ENCODE assay signal across 9 mouse cellular contexts in the genomic region with DNA sequence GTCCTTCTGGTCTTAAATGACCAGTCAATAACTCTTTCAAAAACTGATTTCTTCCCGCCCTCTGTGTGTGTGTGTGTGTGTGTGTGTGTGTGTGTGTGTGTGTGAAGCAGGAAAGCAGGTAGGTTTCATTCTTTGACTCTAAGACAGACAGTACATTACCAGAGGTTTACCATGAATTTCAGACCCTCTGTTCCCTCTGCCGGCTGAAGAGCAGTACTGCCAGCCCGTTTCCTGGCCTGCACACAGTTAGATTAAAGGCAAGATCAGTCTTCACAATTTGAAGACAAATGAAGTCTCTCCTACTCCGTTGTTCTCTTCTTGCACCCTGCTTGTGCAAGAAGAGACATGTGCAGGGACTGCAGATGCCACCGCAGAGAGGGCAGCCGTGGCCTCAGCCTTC.
DNase-seq lines count a peak whose midpoint lies in the region; ATAC-seq lines count a peak whose summit lies in the region.
"Had no signal": no experiment of that assay in that cellular context is flagged by ENCODE, and none has a peak within 500 bp of the region (broad histone marks: within the 10 kb centered on the region; RNA-seq: fewer than 3 reads in every experiment).

No protein-coding gene starts in this region.

- H3K4me2 ChIP-seq in heart, embryonic 15.5 days = no peak overlapping the region
- H3K4me2 ChIP-seq: neural tube, embryonic 12.5 days had no signal

- no peaks in the 10 kb centered on the region for H3K27me3 ChIP-seq in heart, embryonic 15.5 days
- H3K27me3 ChIP-seq: neural tube, embryonic 12.5 days had no signal

- H3K36me3 ChIP-seq in heart, embryonic 15.5 days = no peaks in the 10 kb centered on the region
- H3K36me3 ChIP-seq: neural tube, embryonic 12.5 days had no signal

- DNase-seq in heart, postnatal 4 days = no peak
- peak; percentile 45 to 58 for DNase-seq in right cerebral cortex, adult 2 months (ENCODE audit: low spot score in 2 of 2)
- DNase-seq in right cerebral cortex, postnatal 25 days = no peak
- peak; percentile 55 to 61 for DNase-seq in layer of hippocampus, postnatal 10 days (ENCODE audit: low spot score in 2 of 2)
- no peak for DNase-seq in spleen, postnatal 36 days (ENCODE audit: low spot score in 2 of 2)
- no peak for DNase-seq in testis, postnatal 10 days (ENCODE audit: low spot score)
- no peak for DNase-seq in spleen, postnatal 10 days (ENCODE audit: low spot score in 2 of 2)

- 0 out of 2 replicates have a peak, but pooled peaks have one; percentile 18 for ATAC-seq in heart, embryonic 15.5 days (replicated peaks; ENCODE audit: insufficient number of reproducible peaks, insufficient read depth, low FRiP score, low read depth)

- H3K4me3 ChIP-seq in heart, embryonic 15.5 days = no peak overlapping the region
- H3K4me3 ChIP-seq: neural tube, embryonic 12.5 days had no signal

- 61% methylated on average over 6 of the region's 6 CpGs for WGBS in heart, embryonic 15.5 days

- H3K9ac ChIP-seq in heart, embryonic 15.5 days = no peak overlapping the region
- H3K9ac ChIP-seq: neural tube, embryonic 12.5 days had no signal

- H3K27ac ChIP-seq in heart, embryonic 15.5 days = no peak overlapping the region
- H3K27ac ChIP-seq: neural tube, embryonic 12.5 days had no signal

- no peaks in the 10 kb centered on the region for H3K9me3 ChIP-seq in heart, embryonic 15.5 days (replicated peaks)
- H3K9me3 ChIP-seq: neural tube, embryonic 12.5 days had no signal

- no peaks in the 10 kb centered on the region for H3K4me1 ChIP-seq in heart, embryonic 15.5 days (replicated peaks)
- H3K4me1 ChIP-seq: neural tube, embryonic 12.5 days had no signal

Comparison
In these comparisons a context has a peak if more than half of its experiments do, and no peak if none do; other contexts are left out.
1. DNase-seq: peak in right cerebral cortex, adult 2 months (2 of 2) and layer of hippocampus, postnatal 10 days (2 of 2); none in heart, postnatal 4 days (single experiment), right cerebral cortex, postnatal 25 days (single experiment), spleen, postnatal 36 days (0 of 2), testis, postnatal 10 days (single experiment) and spleen, postnatal 10 days (0 of 2).